Comparison of ENCODE assay signal across 35 mouse cellular contexts in the genomic region with DNA sequence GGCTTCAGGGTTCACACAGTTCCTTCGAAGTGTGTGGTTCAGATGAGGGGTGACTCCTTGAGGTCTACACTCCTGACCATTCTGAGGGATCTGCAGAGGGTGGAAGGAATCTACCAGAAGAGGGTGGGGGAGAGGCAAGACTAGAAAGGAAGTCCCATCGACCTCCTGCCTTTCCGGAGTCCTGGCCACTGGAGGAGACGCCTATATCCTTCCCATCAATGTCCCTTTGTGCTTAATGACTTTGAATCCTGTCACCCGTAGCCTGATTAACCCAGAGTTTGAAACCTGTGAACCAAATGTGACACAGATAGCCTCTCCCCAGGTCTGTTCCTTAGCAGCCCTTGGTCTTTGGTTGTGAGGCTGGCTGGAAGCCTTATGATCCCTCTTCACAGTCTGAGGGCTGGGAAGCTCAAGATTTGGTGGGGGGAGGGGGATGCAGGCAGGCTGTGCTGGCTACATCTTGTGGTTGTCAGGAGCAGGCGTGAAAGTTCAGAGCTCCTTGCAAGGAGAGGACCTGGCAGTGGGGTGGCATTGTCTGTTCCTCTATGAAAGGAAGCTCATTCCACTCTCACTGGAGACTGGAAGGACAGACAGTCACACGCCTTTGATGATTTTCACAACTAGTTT. TPM values are rescaled to one million over a fixed set of nuclear protein-coding genes. Genes with fewer than 3 reads are reported as not detected.
DNase-seq lines count a peak whose midpoint lies in the region; ATAC-seq and TF ChIP-seq lines count a peak whose summit lies in the region.
"Had no signal": no experiment of that assay in that cellular context is flagged by ENCODE, and none has a peak within 500 bp of the region (broad histone marks: within the 10 kb centered on the region; RNA-seq: fewer than 3 reads in every experiment).

No protein-coding gene starts in this region.

- no peak overlapping the region; the same call in 1 of the 2 replicates for H3K9ac ChIP-seq in forebrain, embryonic 11.5 days (ENCODE audit: low read length)
- no peak overlapping the region for H3K9ac ChIP-seq in forebrain, embryonic 15.5 days (replicated peaks)
- H3K9ac ChIP-seq in kidney, postnatal 0 days (ENCODE audit: low read depth, low read length) = no peak overlapping the region
- no peak overlapping the region for H3K9ac ChIP-seq in lung, postnatal 0 days (replicated peaks; ENCODE audit: low read depth)
- H3K9ac ChIP-seq: embryonic facial prominence, embryonic 13.5 days; forebrain, postnatal 0 days; hindbrain, embryonic 14.5 days; limb, embryonic 15.5 days; liver, embryonic 13.5 days; neural tube, embryonic 12.5 days had no signal

- no peaks in the 10 kb centered on the region for H3K36me3 ChIP-seq in forebrain, embryonic 11.5 days (ENCODE audit: control insufficient read depth, insufficient read depth, low read length)
- no peaks in the 10 kb centered on the region for H3K36me3 ChIP-seq in forebrain, embryonic 15.5 days
- no peaks in the 10 kb centered on the region for H3K36me3 ChIP-seq in heart, embryonic 10.5 days
- no peaks in the 10 kb centered on the region for H3K36me3 ChIP-seq in kidney, postnatal 0 days (ENCODE audit: insufficient read depth, low read length)
- H3K36me3 ChIP-seq in lung, postnatal 0 days (ENCODE audit: insufficient read depth, low read length) = no peaks in the 10 kb centered on the region
- no peaks in the 10 kb centered on the region for H3K36me3 ChIP-seq in midbrain, embryonic 10.5 days
- H3K36me3 ChIP-seq: embryonic facial prominence, embryonic 13.5 days; forebrain, embryonic 10.5 days; limb, embryonic 15.5 days; liver, embryonic 13.5 days; neural tube, embryonic 12.5 days had no signal

- peak; percentile 51 for DNase-seq in forebrain, embryonic 11.5 days (ENCODE audit: low spot score)
- DNase-seq in heart, adult 8-10 months (ENCODE audit: low spot score) = peak; percentile 67
- DNase-seq in heart, embryonic 10.5 days (ENCODE audit: low spot score) = no peak
- DNase-seq in kidney, postnatal 0 days (ENCODE audit: low spot score) = peak; percentile 28
- DNase-seq in kidney, adult 8-10 months = no peak
- peak; percentile 53 for DNase-seq in lung, postnatal 0 days (ENCODE audit: low spot score)
- DNase-seq in midbrain, embryonic 10.5 days (ENCODE audit: low spot score) = no peak
- DNase-seq: adrenal gland, adult 8-10 months; cerebellum, adult 11-12 months; cerebellum, postnatal 10 days; forebrain, postnatal 0 days; gastrocnemius, postnatal 14 days; kidney, adult 18-20 months; kidney, postnatal 4 days; liver, embryonic 13.5 days; right cerebral cortex, adult 18-20 months; spleen, adult 18-20 months; thymus, postnatal 14 days had no signal

- no peak overlapping the region for H3K27ac ChIP-seq in forebrain, embryonic 11.5 days (ENCODE audit: low read depth, low read length)
- no peak overlapping the region for H3K27ac ChIP-seq in forebrain, embryonic 15.5 days (replicated peaks)
- H3K27ac ChIP-seq in heart, embryonic 10.5 days = no peak overlapping the region
- no peak overlapping the region for H3K27ac ChIP-seq in kidney, postnatal 0 days
- H3K27ac ChIP-seq in lung, postnatal 0 days (ENCODE audit: low read length) = peak overlapping the region; percentile 77
- no peak overlapping the region for H3K27ac ChIP-seq in midbrain, embryonic 10.5 days (replicated peaks)
- H3K27ac ChIP-seq: embryonic facial prominence, embryonic 13.5 days; forebrain, embryonic 10.5 days; hindbrain, embryonic 14.5 days; limb, embryonic 15.5 days; liver, embryonic 13.5 days; neural tube, embryonic 12.5 days had no signal

- no peak for ATAC-seq in forebrain, embryonic 11.5 days (replicated peaks; ENCODE audit: low FRiP score)
- no peak for ATAC-seq in forebrain, embryonic 15.5 days (replicated peaks)
- ATAC-seq in kidney, postnatal 0 days (replicated peaks; ENCODE audit: low FRiP score, low read depth) = no peak
- ATAC-seq in lung, postnatal 0 days = peak; percentile 74
- ATAC-seq: forebrain, postnatal 0 days; midbrain, embryonic 16.5 days had no signal

- no peaks in the 10 kb centered on the region for H3K9me3 ChIP-seq in forebrain, embryonic 11.5 days (ENCODE audit: control insufficient read depth, low read length)
- no peaks in the 10 kb centered on the region for H3K9me3 ChIP-seq in forebrain, embryonic 15.5 days
- H3K9me3 ChIP-seq in heart, embryonic 10.5 days = no peaks in the 10 kb centered on the region
- no peaks in the 10 kb centered on the region for H3K9me3 ChIP-seq in kidney, postnatal 0 days (replicated peaks; ENCODE audit: low read length)
- no peaks in the 10 kb centered on the region for H3K9me3 ChIP-seq in lung, postnatal 0 days (ENCODE audit: low read length)
- no peaks in the 10 kb centered on the region for H3K9me3 ChIP-seq in midbrain, embryonic 10.5 days (replicated peaks)
- H3K9me3 ChIP-seq: embryonic facial prominence, embryonic 13.5 days; forebrain, embryonic 10.5 days; limb, embryonic 15.5 days; liver, embryonic 13.5 days; neural tube, embryonic 12.5 days had no signal

- peak; percentile 86 for TF ChIP-seq EP300 in lung, postnatal 0 days (IDR thresholded peaks at IDR 0.05)

- no peak overlapping the region for H3K4me3 ChIP-seq in forebrain, embryonic 11.5 days (ENCODE audit: low read depth, low read length)
- H3K4me3 ChIP-seq in forebrain, embryonic 15.5 days = no peak overlapping the region
- H3K4me3 ChIP-seq in heart, embryonic 10.5 days = no peak overlapping the region
- no peak overlapping the region for H3K4me3 ChIP-seq in kidney, postnatal 0 days (replicated peaks; ENCODE audit: low read depth, low read length)
- H3K4me3 ChIP-seq in lung, postnatal 0 days (ENCODE audit: low read depth, low read length) = no peak overlapping the region
- H3K4me3 ChIP-seq in midbrain, embryonic 10.5 days = no peak overlapping the region
- H3K4me3 ChIP-seq: embryonic facial prominence, embryonic 13.5 days; forebrain, embryonic 10.5 days; limb, embryonic 15.5 days; liver, embryonic 13.5 days; myocyte; neural tube, embryonic 12.5 days had no signal

- H3K4me2 ChIP-seq in forebrain, embryonic 11.5 days (ENCODE audit: low read depth, low read length, severe bottlenecking) = no peak overlapping the region
- no peak overlapping the region for H3K4me2 ChIP-seq in forebrain, embryonic 15.5 days (replicated peaks)
- no peak overlapping the region for H3K4me2 ChIP-seq in kidney, postnatal 0 days (ENCODE audit: low read length)
- no peak overlapping the region for H3K4me2 ChIP-seq in lung, postnatal 0 days (replicated peaks; ENCODE audit: low read depth, low read length)
- H3K4me2 ChIP-seq: embryonic facial prominence, embryonic 13.5 days; hindbrain, embryonic 14.5 days; limb, embryonic 15.5 days; liver, embryonic 13.5 days; midbrain, embryonic 11.5 days; neural tube, embryonic 12.5 days had no signal

- H3K4me1 ChIP-seq in forebrain, embryonic 11.5 days (replicated peaks; ENCODE audit: control insufficient read depth, insufficient read depth, low read length) = no peaks in the 10 kb centered on the region
- no peaks in the 10 kb centered on the region for H3K4me1 ChIP-seq in forebrain, embryonic 15.5 days
- peaks cover 19% of the 10 kb centered on the region for H3K4me1 ChIP-seq in heart, embryonic 10.5 days
- H3K4me1 ChIP-seq in kidney, postnatal 0 days (replicated peaks; ENCODE audit: insufficient read depth, low read length) = 0 out of 2 replicates have a peak, but pooled peaks cover 5% of the 10 kb centered on the region
- no peaks in the 10 kb centered on the region for H3K4me1 ChIP-seq in lung, postnatal 0 days (ENCODE audit: insufficient read depth, low read depth, low read length)
- H3K4me1 ChIP-seq in midbrain, embryonic 10.5 days = peaks cover 15% of the 10 kb centered on the region
- H3K4me1 ChIP-seq: embryonic facial prominence, embryonic 13.5 days; limb, embryonic 15.5 days; neural tube, embryonic 12.5 days had no signal

- H3K27me3 ChIP-seq in forebrain, embryonic 11.5 days (ENCODE audit: control insufficient read depth, insufficient read depth, low read length) = no peaks in the 10 kb centered on the region
- no peaks in the 10 kb centered on the region for H3K27me3 ChIP-seq in forebrain, embryonic 15.5 days
- peaks cover 6% of the 10 kb centered on the region; the same call in 1 of the 2 replicates for H3K27me3 ChIP-seq in heart, embryonic 10.5 days (ENCODE audit: insufficient read depth, poor library complexity, severe bottlenecking)
- H3K27me3 ChIP-seq in kidney, postnatal 0 days (ENCODE audit: insufficient read depth, low read length) = no peaks in the 10 kb centered on the region
- no peaks in the 10 kb centered on the region for H3K27me3 ChIP-seq in lung, postnatal 0 days (replicated peaks; ENCODE audit: insufficient read depth, low read length)
- no peaks in the 10 kb centered on the region for H3K27me3 ChIP-seq in midbrain, embryonic 10.5 days (ENCODE audit: low read depth, poor library complexity, severe bottlenecking)
- H3K27me3 ChIP-seq: CH12.LX; embryonic facial prominence, embryonic 13.5 days; limb, embryonic 15.5 days; liver, embryonic 13.5 days; neural tube, embryonic 12.5 days had no signal

- TF ChIP-seq CTCF in kidney, postnatal 0 days (IDR thresholded peaks at IDR 0.05; ENCODE audit: low read depth) = no peak
- no peak; the same call in 1 of the 2 replicates for TF ChIP-seq CTCF in lung, postnatal 0 days (IDR thresholded peaks at IDR 0.05)

- WGBS in forebrain, embryonic 11.5 days = 78% methylated on average over 7 of the region's 7 CpGs
- 69% methylated on average over 7 of the region's 7 CpGs for WGBS in forebrain, embryonic 15.5 days
- 35% methylated on average over 7 of the region's 7 CpGs for WGBS in heart, embryonic 10.5 days
- 39% methylated on average over 7 of the region's 7 CpGs for WGBS in kidney, postnatal 0 days
- WGBS in lung, postnatal 0 days = 53% methylated on average over 7 of the region's 7 CpGs
- WGBS in midbrain, embryonic 10.5 days = 59% methylated on average over 7 of the region's 7 CpGs

RNA-seq across cellular contexts. Expression of gene Cldn19, which starts 6.0 kb away (rescaled TPM):
- polyA plus RNA-seq in forebrain, embryonic 11.5 days (2014; fragmentation: Nextera tagmentation; extraction: Ambion mirVana) = 0.21 and 0.31 TPM in 2 replicates
- 0.70 and 1.0 TPM in 2 replicates for polyA plus RNA-seq in forebrain, embryonic 15.5 days (2015; fragmentation: Nextera tagmentation; extraction: Ambion mirVana)
- not detected for total RNA-seq in heart, adult 8-10 months (2022)
- 0.16 TPM in 1 of 2 replicates, not detected in the other for polyA plus RNA-seq in heart, embryonic 10.5 days (2016; fragmentation: Nextera tagmentation; extraction: Ambion mirVana)
- polyA plus RNA-seq in kidney, postnatal 0 days (2015; fragmentation: Nextera tagmentation; extraction: Ambion mirVana) = 70.2 and 72.5 TPM in 2 replicates
- polyA plus RNA-seq in lung, postnatal 0 days (2015; fragmentation: Nextera tagmentation; extraction: Ambion mirVana) = not detected in 2 replicates
- 0.12 and 0.17 TPM in 2 replicates for polyA plus RNA-seq in midbrain, embryonic 10.5 days (2016; fragmentation: Nextera tagmentation; extraction: Ambion mirVana)
- total RNA-seq: CH12.LX; common myeloid progenitor, adult 5-6 weeks; granulocyte monocyte progenitor cell, adult 5-6 weeks; hematopoietic stem cell, adult 5-6 weeks; megakaryocyte progenitor cell, adult 5-6 weeks had no signal
- polyA plus RNA-seq: C2C12; liver, embryonic 13.5 days had no signal

RNA-seq across cellular contexts. Expression of gene P3h1, which starts 28.5 kb away (rescaled TPM):
- 16.8 and 17.8 TPM in 2 replicates for polyA plus RNA-seq in forebrain, embryonic 11.5 days (2014; fragmentation: Nextera tagmentation; extraction: Ambion mirVana)
- 8.3 and 9.2 TPM in 2 replicates for polyA plus RNA-seq in forebrain, embryonic 15.5 days (2015; fragmentation: Nextera tagmentation; extraction: Ambion mirVana)
- total RNA-seq in heart, adult 8-10 months (2022) = 10 to 100 TPM in 2 of 4 experiments, 1 to 10 TPM in 2; 9.1 to 10.8 (median 10.3) TPM
- polyA plus RNA-seq in heart, embryonic 10.5 days (2016; fragmentation: Nextera tagmentation; extraction: Ambion mirVana) = 29.1 and 29.6 TPM in 2 replicates
- 32.4 and 34.9 TPM in 2 replicates for polyA plus RNA-seq in kidney, postnatal 0 days (2015; fragmentation: Nextera tagmentation; extraction: Ambion mirVana)
- polyA plus RNA-seq in lung, postnatal 0 days (2015; fragmentation: Nextera tagmentation; extraction: Ambion mirVana) = 29.4 and 32.2 TPM in 2 replicates
- polyA plus RNA-seq in midbrain, embryonic 10.5 days (2016; fragmentation: Nextera tagmentation; extraction: Ambion mirVana) = 15.9 and 19.1 TPM in 2 replicates

RNA-seq across cellular contexts. Expression of gene AU022252, which starts 28.7 kb away (rescaled TPM):
- polyA plus RNA-seq in forebrain, embryonic 11.5 days (2014; fragmentation: Nextera tagmentation; extraction: Ambion mirVana) = 37.3 and 37.8 TPM in 2 replicates
- 31.5 and 32.8 TPM in 2 replicates for polyA plus RNA-seq in forebrain, embryonic 15.5 days (2015; fragmentation: Nextera tagmentation; extraction: Ambion mirVana)
- 10 to 100 TPM; 15.8 to 26.5 (median 22.3) TPM for total RNA-seq in heart, adult 8-10 months (2022)
- polyA plus RNA-seq in heart, embryonic 10.5 days (2016; fragmentation: Nextera tagmentation; extraction: Ambion mirVana) = 35.8 and 44.0 TPM in 2 replicates
- 28.1 and 31.1 TPM in 2 replicates for polyA plus RNA-seq in kidney, postnatal 0 days (2015; fragmentation: Nextera tagmentation; extraction: Ambion mirVana)
- polyA plus RNA-seq in lung, postnatal 0 days (2015; fragmentation: Nextera tagmentation; extraction: Ambion mirVana) = 16.9 and 21.1 TPM in 2 replicates
- 37.3 and 41.3 TPM in 2 replicates for polyA plus RNA-seq in midbrain, embryonic 10.5 days (2016; fragmentation: Nextera tagmentation; extraction: Ambion mirVana)

RNA-seq across cellular contexts. Expression of gene Ybx1, which starts 33.2 kb away (rescaled TPM):
- 1,312 and 1,467 TPM in 2 replicates for polyA plus RNA-seq in forebrain, embryonic 11.5 days (2014; fragmentation: Nextera tagmentation; extraction: Ambion mirVana)
- 950 and 958 TPM in 2 replicates for polyA plus RNA-seq in forebrain, embryonic 15.5 days (2015; fragmentation: Nextera tagmentation; extraction: Ambion mirVana)
- 100 to 1,000 TPM; 675 to 878 (median 780) TPM for total RNA-seq in heart, adult 8-10 months (2022)
- 712 and 1,091 TPM in 2 replicates for polyA plus RNA-seq in heart, embryonic 10.5 days (2016; fragmentation: Nextera tagmentation; extraction: Ambion mirVana)
- 606 and 676 TPM in 2 replicates for polyA plus RNA-seq in kidney, postnatal 0 days (2015; fragmentation: Nextera tagmentation; extraction: Ambion mirVana)
- 391 and 412 TPM in 2 replicates for polyA plus RNA-seq in lung, postnatal 0 days (2015; fragmentation: Nextera tagmentation; extraction: Ambion mirVana)
- 1,019 and 1,063 TPM in 2 replicates for polyA plus RNA-seq in midbrain, embryonic 10.5 days (2016; fragmentation: Nextera tagmentation; extraction: Ambion mirVana)

RNA-seq across cellular contexts. Expression of gene Tmem269, which starts 43.2 kb away (rescaled TPM):
- not detected in 2 replicates for polyA plus RNA-seq in forebrain, embryonic 11.5 days (2014; fragmentation: Nextera tagmentation; extraction: Ambion mirVana)
- polyA plus RNA-seq in forebrain, embryonic 15.5 days (2015; fragmentation: Nextera tagmentation; extraction: Ambion mirVana) = 0.17 and 0.78 TPM in 2 replicates
- total RNA-seq in heart, adult 8-10 months (2022) = not detected
- not detected in 2 replicates for polyA plus RNA-seq in heart, embryonic 10.5 days (2016; fragmentation: Nextera tagmentation; extraction: Ambion mirVana)
- polyA plus RNA-seq in kidney, postnatal 0 days (2015; fragmentation: Nextera tagmentation; extraction: Ambion mirVana) = 0.14 TPM in 1 of 2 replicates, not detected in the other
- polyA plus RNA-seq in lung, postnatal 0 days (2015; fragmentation: Nextera tagmentation; extraction: Ambion mirVana) = 0.10 and 0.18 TPM in 2 replicates
- 0.09 TPM in 1 of 2 replicates, not detected in the other for polyA plus RNA-seq in midbrain, embryonic 10.5 days (2016; fragmentation: Nextera tagmentation; extraction: Ambion mirVana)
- total RNA-seq: ES-E14; forebrain, postnatal 0 days; gastrocnemius, postnatal 14 days; granulocyte monocyte progenitor cell, adult 5-6 weeks; megakaryocyte progenitor cell, adult 5-6 weeks had no signal
- polyA plus RNA-seq: C2C12; embryonic facial prominence, embryonic 13.5 days; forebrain, embryonic 10.5 days; hindbrain, embryonic 14.5 days; kidney, embryonic 16.5 days; limb, embryonic 15.5 days; liver, embryonic 13.5 days had no signal

Comparison
In these comparisons a context has a peak if more than half of its experiments do, and no peak if none do; other contexts are left out.
1. DNase-seq: peak in forebrain, embryonic 11.5 days (single experiment), heart, adult 8-10 months (single experiment), kidney, postnatal 0 days (single experiment) and lung, postnatal 0 days (single experiment); none in heart, embryonic 10.5 days (single experiment), kidney, adult 8-10 months (0 of 2) and midbrain, embryonic 10.5 days (single experiment).
2. RNA of gene Cldn19, which starts 6.0 kb away (polyA plus RNA-seq): 70.2 to 72.5 TPM in kidney, postnatal 0 days; 0.70 to 1.0 TPM in forebrain, embryonic 15.5 days, 0.21 to 0.31 TPM in forebrain, embryonic 11.5 days, 0.12 to 0.17 TPM in midbrain, embryonic 10.5 days, not detected in lung, postnatal 0 days and 0.16 TPM in heart, embryonic 10.5 days; every median in the first group is over 10 times any median in the second.